Mouse (Mus musculus) hindlimb bud, embryonic 11.5 days (tissue): ENCODE data around the gene Cdk5r2.

Source experiments
- DNase-seq: peaks from one replicate; pipeline ENCODE4 v3.0.0-alpha.2; 2012; ENCODE audit warnings: low read depth, low spot score; ENCODE audit errors: extremely low spot score

Gene Cdk5r2

DNA sequence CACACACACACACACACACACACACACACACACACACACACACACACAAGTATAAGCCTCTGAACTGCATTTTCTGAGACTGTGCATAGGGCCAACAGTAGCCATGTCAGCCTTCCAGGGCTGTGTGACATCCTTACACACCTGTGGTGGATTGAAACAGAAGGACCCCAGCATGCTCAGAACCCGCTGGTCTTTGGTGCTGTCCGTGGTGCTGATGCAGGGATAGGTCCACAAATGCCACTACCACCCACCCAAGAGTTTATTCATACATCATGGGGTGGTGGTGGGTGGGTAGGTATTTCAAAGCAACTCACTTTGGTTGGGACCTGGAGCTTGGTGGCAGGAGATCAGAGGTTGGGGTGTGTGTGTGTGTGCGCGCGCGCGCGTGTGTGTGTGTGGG lies 36.8 kb downstream of the Cdk5r2 start:
- no peak for DNase-seq

DNA sequence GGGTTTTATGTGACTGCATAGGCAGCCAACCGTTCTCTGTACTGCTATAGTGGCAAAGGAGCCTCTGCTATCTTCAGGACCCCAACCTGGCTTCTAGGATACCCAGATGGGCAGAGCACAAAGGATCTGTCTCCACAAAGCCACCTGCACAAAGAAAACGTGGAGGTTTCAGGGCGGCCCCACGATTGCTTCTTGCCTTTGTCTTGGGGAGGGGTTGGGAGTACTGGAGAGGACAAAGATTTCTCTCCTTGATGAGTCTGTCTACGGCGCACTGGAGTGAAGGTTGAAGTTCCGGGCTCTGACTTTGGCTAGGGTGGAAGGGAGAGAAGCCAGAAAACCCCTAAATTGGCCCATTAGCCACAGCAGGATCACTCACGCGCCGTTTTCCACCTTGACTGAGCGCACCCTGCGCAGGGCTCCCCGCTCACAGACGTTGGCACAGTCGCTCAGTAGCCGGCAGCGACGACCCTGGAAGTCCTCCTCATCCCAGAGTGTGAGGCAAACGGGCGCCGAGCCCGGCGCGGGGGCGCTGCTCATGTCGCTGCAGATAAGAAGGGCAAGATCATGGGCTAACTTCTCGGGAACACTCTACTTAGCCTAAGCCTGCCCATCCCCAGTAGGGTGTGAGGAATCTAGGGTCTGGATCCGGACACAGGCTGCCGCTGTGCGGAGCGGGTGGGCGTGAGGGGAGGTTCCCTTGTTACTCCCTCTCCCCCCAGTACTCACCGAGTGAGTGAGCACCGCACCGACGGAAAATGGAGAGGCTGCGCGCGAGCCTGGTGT lies 37.8 kb downstream of the Cdk5r2 start:
- no peak for DNase-seq

DNA sequence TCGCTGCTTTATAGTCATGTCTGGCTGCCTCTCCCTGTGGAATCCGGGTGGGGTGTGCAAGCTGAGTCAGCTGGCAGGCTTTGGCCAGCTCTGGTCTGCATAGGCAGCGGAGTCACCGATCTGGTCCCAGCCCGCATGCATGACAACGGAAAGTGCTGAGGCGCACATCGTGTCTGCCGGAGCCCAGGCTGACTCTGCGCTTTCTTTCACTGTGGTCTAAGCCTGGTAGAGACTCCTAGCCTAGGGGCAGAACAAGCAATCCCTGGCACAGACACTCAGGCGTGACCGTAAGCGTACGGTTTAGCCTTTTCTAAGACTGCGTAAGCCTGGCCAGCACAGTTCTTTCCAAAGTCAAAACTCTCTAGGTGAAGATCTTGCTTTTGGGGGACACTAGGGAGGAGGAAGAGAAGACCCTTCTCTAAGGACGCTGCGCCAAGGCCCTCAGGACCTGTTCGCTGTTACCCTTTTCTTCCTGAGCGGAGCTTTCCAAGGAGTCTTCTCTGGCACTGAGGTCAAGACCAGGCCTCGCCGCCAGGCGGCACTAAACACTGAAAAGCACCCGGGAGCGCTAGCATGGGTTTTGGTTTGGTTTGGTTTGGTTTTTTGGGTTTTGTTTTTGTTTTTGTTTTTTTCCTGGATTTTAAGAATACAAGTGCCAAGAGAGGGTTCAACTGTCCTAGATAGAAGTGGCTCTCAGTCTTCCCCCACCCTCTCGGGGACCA lies 38.6 kb downstream of the Cdk5r2 start, which contains the start of gene Cryba2:
Cryba2 (minus strand) TSS at position 10 of the 722 bp plus-strand sequence.
- DNase-seq, result no peak

DNA sequence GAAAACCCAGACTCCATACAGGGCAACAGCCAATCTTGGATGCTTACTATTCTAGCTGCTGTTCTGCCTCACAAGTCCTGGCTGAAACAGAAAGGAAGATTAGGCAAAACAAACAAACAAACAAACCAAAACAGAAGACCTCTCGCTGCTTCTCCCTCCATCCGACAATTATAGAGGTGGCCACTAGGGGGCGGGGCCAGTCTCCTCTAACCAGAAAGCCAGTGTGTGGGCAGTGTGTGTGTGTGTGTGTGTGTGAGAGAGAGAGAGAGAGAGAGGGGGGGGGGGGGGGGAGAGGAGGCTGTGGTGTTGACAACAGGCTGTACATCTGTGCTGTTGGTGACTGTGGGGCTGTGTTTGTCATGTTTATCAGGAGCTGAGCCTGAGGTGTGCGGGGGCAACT lies 40.2 kb downstream of the Cdk5r2 start:
- DNase-seq, result no peak

DNA sequence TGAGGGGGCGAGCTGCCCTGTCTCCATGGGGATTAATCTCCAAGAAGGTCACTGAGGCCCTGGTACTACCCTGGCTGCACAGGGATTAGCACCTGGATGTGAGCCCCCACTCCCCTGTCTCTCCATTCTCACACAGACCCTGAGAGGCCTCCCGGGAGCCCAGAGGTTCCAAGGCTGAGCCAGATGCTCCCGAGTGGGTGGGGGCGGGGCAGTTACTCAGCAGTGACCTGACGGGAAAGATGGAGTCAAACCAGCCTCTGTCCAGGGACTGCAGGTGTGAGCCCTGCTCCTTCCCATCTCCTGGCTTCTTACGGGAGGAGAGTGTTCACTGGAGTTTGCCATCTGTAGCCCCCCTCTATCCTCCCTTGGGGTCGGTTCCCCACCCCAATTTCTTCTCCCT lies 43.2 kb downstream of the Cdk5r2 start:
- DNase-seq, result no peak

DNA sequence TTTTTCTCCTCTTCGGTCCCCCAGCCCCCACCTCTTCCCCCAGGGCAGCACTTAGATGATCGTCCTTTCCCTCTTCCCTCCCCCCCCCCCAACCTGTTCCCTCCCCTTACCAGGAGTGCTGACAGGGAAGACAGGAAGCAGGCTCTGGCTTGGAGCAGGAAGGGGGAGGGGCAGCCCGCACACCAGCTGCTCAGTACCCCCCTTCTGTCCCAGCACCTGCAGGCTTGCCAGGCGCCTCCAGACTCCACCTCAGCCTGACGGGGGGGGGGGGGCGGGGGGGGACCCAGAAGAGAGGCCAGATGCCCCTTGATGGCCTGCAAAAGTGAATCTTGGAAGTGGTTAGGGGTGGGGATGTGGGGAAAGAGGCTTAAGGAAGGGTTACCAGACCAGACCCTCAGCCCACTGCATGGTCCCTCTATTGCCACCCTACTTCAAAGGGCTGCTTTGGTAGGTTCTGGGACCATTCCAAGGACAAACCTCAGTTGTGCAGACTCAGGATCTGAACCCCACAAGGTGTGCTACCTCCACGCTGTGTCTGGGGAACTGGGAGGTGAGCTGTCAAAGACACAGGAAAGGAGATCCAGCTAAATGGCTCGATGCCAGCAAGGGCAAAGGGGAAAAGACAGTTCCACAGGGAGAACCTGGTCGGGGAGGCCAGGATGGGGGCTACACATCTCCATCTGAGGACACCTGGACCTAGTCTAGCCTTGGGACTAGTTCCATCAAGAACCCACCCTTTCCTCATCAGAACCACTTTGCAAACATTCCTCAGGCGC lies 44.1 kb downstream of the Cdk5r2 start:
- DNase-seq, result no peak

DNA sequence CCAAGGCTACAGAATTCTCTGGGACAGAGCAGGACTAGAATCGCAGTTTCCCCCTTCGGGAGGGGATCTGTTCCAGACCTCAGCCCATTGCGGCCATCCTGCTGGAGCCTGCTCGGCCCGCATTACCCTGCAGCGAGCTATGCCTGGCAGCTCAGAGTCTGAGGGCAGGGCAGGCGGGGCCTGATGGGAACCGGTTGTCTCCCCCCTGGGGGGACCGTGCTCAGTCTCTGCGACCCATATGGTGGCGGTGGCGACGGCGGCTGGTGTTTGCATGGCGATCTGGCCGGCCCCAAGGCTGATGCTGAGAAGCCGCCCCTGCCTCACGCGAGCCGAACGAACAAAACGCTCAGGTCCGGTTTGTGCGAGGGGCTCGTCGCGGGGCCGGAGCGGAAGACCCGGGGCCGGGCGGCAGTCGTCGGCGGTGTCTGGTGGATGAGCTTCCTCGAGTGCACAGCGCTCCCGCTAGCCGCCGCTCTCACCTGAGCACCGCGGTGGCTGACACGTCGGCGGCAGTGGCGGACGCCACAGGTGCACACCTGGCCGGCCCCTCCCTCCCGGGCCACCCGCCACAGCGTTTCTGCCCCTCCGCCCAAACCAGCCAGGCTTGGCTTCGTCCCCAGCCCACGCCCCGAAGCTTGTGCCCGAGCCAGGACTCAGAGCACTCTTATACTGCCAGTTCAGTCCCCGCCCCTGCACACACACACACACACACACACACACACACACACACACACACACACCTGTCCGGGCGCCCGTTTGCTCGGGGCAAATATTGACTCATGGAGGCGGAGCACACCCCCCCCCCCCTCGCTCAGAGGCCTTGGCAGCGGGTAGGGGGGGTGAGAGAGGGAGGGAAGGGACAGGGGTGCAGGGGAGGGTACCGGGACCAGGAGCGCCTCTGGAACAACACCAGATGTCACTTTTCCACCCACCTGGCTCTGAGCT lies 45.9 kb downstream of the Cdk5r2 start:
- DNase-seq, result no peak

DNA sequence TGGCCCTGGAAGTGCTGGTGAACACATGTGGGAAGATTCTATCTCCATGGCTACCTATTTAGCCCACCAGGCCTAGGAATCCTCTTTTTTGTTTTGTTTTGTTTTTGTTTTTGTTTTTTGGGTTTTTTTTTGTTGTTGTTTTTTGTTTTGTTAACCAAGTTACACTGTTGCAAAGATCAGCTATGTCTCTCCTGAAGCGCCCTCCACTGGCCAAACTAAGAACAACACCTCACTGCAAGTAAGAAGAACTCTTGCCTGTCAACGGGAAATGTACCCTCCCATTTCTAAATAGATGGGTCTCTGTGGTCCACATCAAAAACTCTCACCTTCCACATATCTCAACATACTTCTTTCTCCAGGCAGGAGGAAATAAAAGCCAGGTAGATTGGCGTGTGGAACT lies 47.0 kb downstream of the Cdk5r2 start:
- DNase-seq, result no peak

DNA sequence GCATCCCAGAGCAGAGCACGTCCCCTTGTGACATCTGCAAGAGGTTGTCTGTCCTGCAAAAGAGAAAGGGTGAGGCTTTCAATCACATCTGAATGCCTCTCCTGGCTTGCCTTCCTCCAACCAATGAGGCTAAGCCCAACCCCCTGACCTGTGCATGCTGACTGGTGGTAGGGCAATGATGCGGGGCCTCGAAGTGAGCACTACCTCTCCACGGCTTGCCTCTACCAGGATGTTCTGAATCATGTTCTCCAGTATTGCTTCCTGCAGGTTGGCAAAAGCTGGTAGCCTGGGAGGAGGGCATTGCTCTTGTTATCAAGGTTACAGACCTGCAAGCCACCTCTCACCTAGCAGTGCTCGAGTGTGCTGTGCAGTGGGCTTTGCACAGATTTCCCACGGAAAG lies 47.5 kb downstream of the Cdk5r2 start:
- DNase-seq, result no peak
